Mouse (Mus musculus) stomach, embryonic 16.5 days (tissue): Measurements from ENCODE around the gene Fus. TPM values are rescaled to one million over a fixed set of nuclear protein-coding genes. Genes with fewer than 3 reads are reported as not detected.

Experiments
- ATAC-seq: fragments of 200-750 bp; cut with Nextera tagmentation; 2 replicates; pipeline ENCODE4 v1.8.0; 2017; ENCODE audit warnings: moderate number of reproducible peaks, moderate TSS enrichment; ENCODE audit not compliant: insufficient read depth, low FRiP score
- H3K27ac ChIP-seq: fragments of 300-500 bp; sonication (generic); 2 replicates; pipeline ENCODE4 v1.5.1; 2014; ENCODE audit warnings: low read length
- H3K27me3 ChIP-seq: fragments of 300-500 bp; sonication (generic); 2 replicates; pipeline ENCODE4 v1.6.1; 2014; ENCODE audit warnings: low read length, control low read depth, mixed read lengths; ENCODE audit not compliant: control insufficient read depth, insufficient read depth
- H3K36me3 ChIP-seq: fragments of 300-500 bp; sonication (generic); 2 replicates; pipeline ENCODE4 v1.6.1; 2014; ENCODE audit warnings: low read length; ENCODE audit not compliant: control insufficient read depth, insufficient read depth
- H3K4me1 ChIP-seq: fragments of 300-500 bp; sonication (generic); 2 replicates; pipeline ENCODE4 v1.6.1; 2014; ENCODE audit warnings: low read length, control low read depth, mixed read lengths; ENCODE audit not compliant: control insufficient read depth, insufficient read depth
- H3K4me2 ChIP-seq: fragments of 300-500 bp; sonication (generic); 2 replicates; pipeline ENCODE4 v1.6.1; 2014; ENCODE audit warnings: low read depth, low read length, mixed read lengths
- H3K4me3 ChIP-seq: fragments of 300-500 bp; sonication (generic); replicated peaks from 2 replicates; pipeline ENCODE4 v1.5.1; 2014; ENCODE audit warnings: mild to moderate bottlenecking, low read length
- H3K9ac ChIP-seq: fragments of 300-500 bp; sonication (generic); 2 replicates; pipeline ENCODE4 v1.6.1; 2014; ENCODE audit warnings: low read length
- H3K9me3 ChIP-seq: fragments of 300-500 bp; sonication (generic); replicated peaks from 2 replicates; pipeline ENCODE4 v1.6.1; 2016; ENCODE audit warnings: low read length, control low read depth; ENCODE audit not compliant: control insufficient read depth
- WGBS: fragments of 180-500 bp; shearing (Covaris S2); extraction: QIAGEN DNeasy Blood & Tissue Kit; methylation state at CpG from one replicate; pipeline ENCODE4 v1.1.7; 2014; 5-methylcytosine and 5-hydroxymethylcytosine counted together
- polyA plus RNA-seq: library from polyadenylated mRNA; unstranded; fragments of >200 nt; fragmentation: Nextera tagmentation; extraction: Ambion mirVana; gene quantifications from 2 replicates; pipeline ENCODE4 v1.2.1, GENCODE M21; 2015

Fus gene
- 204 and 234 TPM in 2 replicates for polyA plus RNA-seq

DNA sequence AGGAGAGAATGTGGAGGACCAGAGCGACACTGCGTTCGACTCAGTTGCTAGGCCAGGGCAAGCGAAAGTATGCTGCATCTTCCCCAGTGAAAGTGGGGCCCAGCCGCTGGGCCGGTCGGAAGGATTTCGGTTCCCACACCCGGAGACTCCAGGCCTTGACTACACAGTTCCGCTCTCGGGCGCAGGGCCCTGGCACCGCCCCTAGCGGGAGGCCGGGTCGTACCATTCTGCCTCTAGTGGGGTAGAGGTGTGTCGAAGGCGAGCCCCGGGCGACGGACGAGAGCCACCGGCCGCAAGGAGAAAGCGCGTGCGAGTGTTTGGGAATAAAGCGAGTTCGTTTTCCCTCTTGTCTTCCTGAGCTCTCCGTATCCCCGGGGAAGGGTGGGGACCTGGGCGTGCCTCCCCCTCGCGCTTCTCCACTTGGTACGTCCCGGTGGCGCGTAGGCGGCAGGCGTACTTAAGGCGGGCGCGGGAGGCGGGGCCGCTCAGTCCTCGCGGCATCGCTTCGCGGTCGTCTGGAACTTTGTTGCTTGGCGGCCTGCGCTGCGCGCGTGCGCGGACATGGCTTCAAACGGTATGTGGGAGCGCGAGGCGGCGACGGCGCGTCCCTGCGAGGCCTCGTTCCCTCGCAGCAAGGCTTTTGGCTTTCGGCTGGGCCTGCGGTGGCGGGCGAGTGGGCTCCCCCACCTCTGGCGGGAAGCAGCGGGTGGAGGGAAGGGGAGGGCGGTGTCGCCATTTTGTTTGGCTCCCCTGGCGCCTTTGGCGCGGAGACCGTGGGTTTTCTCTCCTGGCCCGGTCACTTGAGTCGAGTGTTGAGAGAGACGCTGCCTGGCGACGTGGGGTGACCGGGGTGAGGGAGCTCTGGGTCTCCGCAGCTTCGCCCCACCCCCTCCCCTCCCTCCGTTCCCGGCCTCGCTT is at the start of gene Fus:
Fus (plus strand) TSS at position 454 of the 918 bp plus-strand sequence.
- no peaks in the 10 kb centered on the region for H3K27me3 ChIP-seq
- WGBS = under 1% methylated on average over 92 of the region's 92 CpGs
- peak within 1 kb of the TSS; percentile 82 for H3K4me2 ChIP-seq

DNA sequence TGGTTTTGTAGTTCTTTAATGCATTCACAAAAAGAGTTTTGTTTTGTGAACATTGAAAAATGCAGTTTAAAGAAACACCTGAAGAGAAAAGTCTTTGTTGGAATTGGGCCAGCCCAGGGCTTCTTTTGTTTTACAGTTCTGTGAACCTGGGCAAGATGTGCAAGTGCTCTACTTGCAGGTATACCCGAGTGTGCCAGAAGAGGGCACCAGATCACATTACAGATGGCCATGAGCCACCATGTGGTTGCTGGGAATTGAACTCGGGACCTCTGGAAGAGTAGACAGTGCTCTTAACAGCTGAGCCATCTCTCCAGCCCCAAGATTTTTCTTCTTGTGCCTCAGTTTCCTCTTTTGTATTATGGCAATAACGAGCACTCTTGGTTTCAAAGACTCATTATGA is 49.1 kb upstream of the Fus start:
- peaks cover 8% of the 10 kb centered on the region; the same call in 1 of the 2 replicates for H3K36me3 ChIP-seq
- H3K4me3 ChIP-seq = no peak overlapping the region
- WGBS = 56% methylated on average over 3 of the region's 3 CpGs
- H3K9me3 ChIP-seq = no peaks in the 10 kb centered on the region
- H3K27ac ChIP-seq = no peak overlapping the region
- no peak overlapping the region for H3K4me2 ChIP-seq
- H3K4me1 ChIP-seq = peaks cover 6% of the 10 kb centered on the region; the same call in 1 of the 2 replicates
- H3K9ac ChIP-seq = no peak overlapping the region
- H3K27me3 ChIP-seq = no peaks in the 10 kb centered on the region
- no peak for ATAC-seq

More for the DNA sequence above, at the start of gene Fus:
- no peaks in the 10 kb centered on the region for H3K9me3 ChIP-seq
- H3K9ac ChIP-seq = peak within 1 kb of the TSS; percentile 98
- peak within 1 kb of the TSS; percentile 94 for H3K4me3 ChIP-seq
- H3K27ac ChIP-seq = peak within 1 kb of the TSS; percentile 94
- H3K36me3 ChIP-seq = peaks cover 13% of the 10 kb centered on the region
- H3K4me1 ChIP-seq = peaks cover 16% of the 10 kb centered on the region
- ATAC-seq = peak; percentile 96

DNA sequence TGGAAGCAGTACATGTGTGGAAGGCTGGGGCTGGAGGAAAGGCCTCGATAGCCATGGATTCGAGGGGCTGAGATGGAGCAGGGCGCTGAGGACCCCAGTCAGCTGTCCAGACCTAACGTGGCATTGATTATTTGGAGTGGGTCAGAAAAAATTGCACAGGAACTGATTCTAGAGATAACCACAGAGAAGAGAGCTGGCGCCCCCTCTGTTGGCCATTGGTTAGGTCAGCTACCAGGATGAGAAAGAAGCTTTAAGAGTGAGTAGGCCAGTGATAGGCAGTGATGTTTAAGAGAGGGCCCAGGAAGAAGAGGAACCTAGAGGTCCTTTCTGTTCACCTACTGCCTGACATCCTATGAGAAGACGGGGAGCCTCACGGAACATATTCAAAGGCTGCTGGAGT is 48.0 kb upstream of the Fus start:
- Histone ChIP-seq H3K9ac (no peak overlapping the region), H3K27me3 (no peaks in the 10 kb centered on the region), H3K4me3 (no peak overlapping the region), H3K36me3 (peaks cover 8% of the 10 kb centered on the region; the same call in 1 of the 2 replicates), H3K9me3 (no peaks in the 10 kb centered on the region), H3K27ac (no peak overlapping the region), H3K4me2 (no peak overlapping the region), H3K4me1 (peaks cover 5% of the 10 kb centered on the region)
- WGBS = 74% methylated on average over 7 of the region's 7 CpGs
- no peak for ATAC-seq

DNA sequence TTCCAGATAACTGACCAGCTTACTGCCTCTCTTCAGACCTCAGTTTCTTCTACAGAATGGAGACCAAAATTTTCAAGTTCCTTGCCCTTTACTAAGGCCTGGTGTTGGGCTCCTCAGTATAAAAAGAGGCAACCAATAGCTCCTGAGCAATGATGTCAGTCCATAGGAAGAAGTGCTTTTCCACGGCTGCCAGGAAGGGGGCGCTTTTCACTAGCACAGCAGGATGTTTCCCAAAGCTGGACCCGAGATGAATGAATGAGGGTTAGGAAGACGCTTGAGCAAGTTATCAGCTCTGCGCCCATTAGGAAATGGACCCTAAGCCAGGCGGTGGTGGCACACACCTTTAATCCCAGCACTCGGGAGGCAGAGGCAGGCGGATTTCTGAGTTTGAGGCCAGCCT is 45.7 kb upstream of the Fus start:
- no peak for ATAC-seq
- H3K27me3 ChIP-seq = no peaks in the 10 kb centered on the region
- H3K9me3 ChIP-seq = no peaks in the 10 kb centered on the region
- H3K9ac ChIP-seq = no peak overlapping the region
- H3K27ac ChIP-seq = no peak overlapping the region
- peaks cover 5% of the 10 kb centered on the region for H3K4me1 ChIP-seq
- WGBS = 59% methylated on average over 8 of the region's 8 CpGs
- no peak overlapping the region for H3K4me3 ChIP-seq
- H3K36me3 ChIP-seq = peaks cover 5% of the 10 kb centered on the region
- H3K4me2 ChIP-seq = no peak overlapping the region

DNA sequence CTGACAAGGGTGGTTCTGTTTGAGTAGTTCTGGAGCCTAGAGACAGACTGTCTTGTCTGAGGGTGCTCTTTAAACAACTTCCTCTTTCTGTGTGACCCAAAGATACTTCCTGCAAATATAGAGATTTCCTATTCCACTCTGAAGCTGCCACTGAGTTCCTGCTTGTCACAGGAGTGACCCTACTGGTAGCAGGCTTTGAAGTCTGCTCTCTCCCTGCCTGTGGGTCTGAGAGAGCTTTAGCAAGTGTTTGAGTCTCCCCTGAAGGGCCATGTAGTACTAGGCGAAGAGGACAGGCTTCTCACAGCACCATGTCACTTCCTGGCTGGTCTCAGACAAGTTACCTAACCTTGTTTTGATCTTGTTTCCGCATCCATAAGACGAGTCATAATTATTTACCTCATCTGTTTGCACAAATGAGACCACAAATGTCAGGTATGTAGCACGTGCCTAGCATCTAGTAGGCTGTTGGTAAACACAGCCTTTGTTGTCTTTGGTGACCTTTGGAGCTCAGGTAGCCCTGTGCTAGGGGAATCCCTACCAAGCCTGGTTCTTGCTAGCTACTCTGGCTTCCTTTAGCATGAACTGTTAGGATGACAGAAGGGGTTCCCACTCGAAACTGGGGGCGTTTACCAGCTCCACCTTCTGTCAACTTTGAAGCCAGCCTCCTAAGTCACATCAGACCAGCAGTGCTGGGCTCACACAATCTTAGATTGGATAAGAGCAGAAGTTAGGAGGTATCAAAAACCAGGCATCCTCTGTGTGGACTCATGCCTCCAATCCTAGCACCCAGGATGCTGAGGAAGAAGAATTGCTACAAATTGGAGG is 44.6 kb upstream of the Fus start:
- Histone ChIP-seq H3K27me3 (no peaks in the 10 kb centered on the region), H3K9ac (no peak overlapping the region), H3K4me2 (no peak overlapping the region), H3K27ac (peak overlapping the region; percentile 79), H3K4me1 (peaks cover 5% of the 10 kb centered on the region), H3K36me3 (peaks cover 6% of the 10 kb centered on the region), H3K9me3 (no peaks in the 10 kb centered on the region), H3K4me3 (no peak overlapping the region)
- 57% methylated on average over 6 of the region's 6 CpGs for WGBS
- ATAC-seq = no peak

DNA sequence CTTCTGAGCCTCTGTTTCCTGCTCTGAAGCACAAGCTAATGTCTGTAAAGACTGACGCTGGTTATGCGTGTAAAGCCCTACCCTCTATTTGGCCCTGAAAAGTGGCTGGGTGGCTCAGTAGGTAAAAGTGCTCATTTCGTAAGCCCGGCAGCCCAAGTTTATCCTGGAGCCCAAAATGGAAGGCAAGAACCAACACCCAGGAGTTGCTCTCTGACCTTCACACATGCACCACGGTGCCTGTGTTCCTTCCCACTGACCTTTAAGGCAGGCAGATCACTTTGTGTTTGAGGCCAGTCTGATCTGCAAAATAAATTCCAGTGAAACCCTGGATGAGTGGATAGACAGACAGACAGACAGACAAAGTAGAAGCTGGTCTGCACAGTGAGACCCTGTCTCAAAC is 43.5 kb upstream of the Fus start:
- peaks cover 6% of the 10 kb centered on the region for H3K36me3 ChIP-seq

DNA sequence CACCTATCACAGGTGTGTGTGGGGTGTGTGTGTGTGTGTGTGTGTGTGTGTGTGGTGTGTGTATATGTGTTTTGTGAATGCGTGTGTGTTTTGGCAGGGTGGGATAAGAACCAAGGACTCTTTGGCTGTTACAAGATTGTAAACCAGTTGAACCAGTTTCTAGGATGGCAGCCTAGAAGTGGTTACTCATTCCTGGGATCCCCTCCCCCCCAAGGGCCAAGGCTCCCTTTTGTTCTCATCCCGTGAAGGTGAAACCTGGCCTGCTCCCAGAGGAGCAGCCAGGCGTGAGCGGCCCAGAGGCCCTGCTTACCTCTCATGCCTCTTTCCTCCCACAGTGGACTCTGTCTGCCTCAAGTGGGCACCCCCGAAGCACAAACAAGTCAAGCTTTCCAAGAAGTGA is 42.0 kb upstream of the Fus start:
- WGBS = 51% methylated on average over 5 of the region's 5 CpGs
- no peaks in the 10 kb centered on the region for H3K27me3 ChIP-seq
- peak overlapping the region; percentile 43; the same call in 1 of the 2 replicates for H3K4me2 ChIP-seq
- H3K27ac ChIP-seq = peak overlapping the region; percentile 95
- H3K9me3 ChIP-seq = no peaks in the 10 kb centered on the region
- H3K9ac ChIP-seq = peak overlapping the region; percentile 58; the same call in 1 of the 2 replicates
- no peak overlapping the region for H3K4me3 ChIP-seq
- H3K36me3 ChIP-seq = peaks cover 6% of the 10 kb centered on the region
- peak; percentile 85 for ATAC-seq
- H3K4me1 ChIP-seq = peaks cover 5% of the 10 kb centered on the region

More for the DNA sequence above, 43.5 kb upstream of the Fus start:
- 70% methylated on average over 5 of the region's 5 CpGs for WGBS
- Histone ChIP-seq H3K4me1 (peaks cover 5% of the 10 kb centered on the region), H3K9me3 (no peaks in the 10 kb centered on the region), H3K4me2 (no peak overlapping the region), H3K27me3 (no peaks in the 10 kb centered on the region), H3K9ac (peak overlapping the region; percentile 40; the same call in 1 of the 2 replicates), H3K27ac (peak overlapping the region; percentile 79), H3K4me3 (no peak overlapping the region)
- no peak for ATAC-seq

DNA sequence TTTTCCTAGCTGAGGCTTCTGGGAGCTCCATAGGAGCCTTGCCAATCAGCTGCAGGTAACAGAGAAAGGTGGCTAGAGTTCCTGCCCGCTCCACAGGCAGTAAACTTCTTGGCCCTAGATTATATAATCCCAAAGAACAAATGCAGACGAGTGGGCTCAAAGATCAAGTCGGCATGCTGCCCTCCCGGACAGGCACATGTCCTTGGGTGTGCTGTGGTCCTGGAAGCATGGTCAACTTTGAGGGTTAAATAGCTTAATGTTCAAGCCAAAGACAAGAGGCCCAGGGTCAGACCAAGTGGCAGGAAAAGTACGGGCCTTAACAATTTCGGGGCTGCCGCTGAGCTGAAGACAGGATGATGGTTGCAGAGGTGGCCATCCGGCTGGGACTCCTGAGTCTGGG is 41.2 kb upstream of the Fus start:
- peak overlapping the region; percentile 95 for H3K27ac ChIP-seq
- 71% methylated on average over 8 of the region's 8 CpGs for WGBS
- no peaks in the 10 kb centered on the region for H3K9me3 ChIP-seq
- no peak for ATAC-seq
- H3K4me2 ChIP-seq = peak overlapping the region; percentile 43; the same call in 1 of the 2 replicates
- H3K4me3 ChIP-seq = no peak overlapping the region
- H3K36me3 ChIP-seq = peaks cover 6% of the 10 kb centered on the region
- H3K27me3 ChIP-seq = no peaks in the 10 kb centered on the region
- H3K4me1 ChIP-seq = peaks cover 6% of the 10 kb centered on the region
- peak overlapping the region; percentile 58 for H3K9ac ChIP-seq
